Comparison of ENCODE assay signal across 17 mouse cellular contexts in genomic region chr6:138563416-138563815, GRCm38 (mm10). TPM values are rescaled to one million over a fixed set of nuclear protein-coding genes. Genes with fewer than 3 reads are reported as not detected.
"Had no signal": no experiment of that assay in that cellular context is flagged by ENCODE, and none has a peak within 500 bp of the region (broad histone marks: within the 10 kb centered on the region; RNA-seq: fewer than 3 reads in every experiment).

No protein-coding gene starts in this region.

- DNase-seq: left cerebral cortex, postnatal 4 days; liver; liver, embryonic 13.5 days; liver, postnatal 0 days; lung, adult 18-20 months; lung, adult 2 months; lung, embryonic 14.5 days; lung, postnatal 10 days; lung, postnatal 14 days; lung, postnatal 36 days; lung, postnatal 4 days; midbrain, embryonic 14.5 days had no signal

RNA-seq across cellular contexts. Expression of gene Lmo3, which starts 18.4 kb away (rescaled TPM):
- total RNA-seq: liver, adult 2 months; megakaryocyte progenitor cell, adult 5-6 weeks; megakaryocyte, adult 5-6 weeks; megakaryocyte-erythroid progenitor cell, adult 5-6 weeks; monocyte, adult 5-6 weeks had no signal
